Mouse (Mus musculus): Measurements from ENCODE around the gene Spire2. TPM values are rescaled to one million over a fixed set of nuclear protein-coding genes. Genes with fewer than 3 reads are reported as not detected.
A peak's percentile ranks its signal among the peaks of the same experiment; 100 is the strongest.

Spire2 gene
- total and polyA plus RNA-seq, 2 experiments from 2014 or later, result 25.4 to 34.0 TPM

GRCm38 (mm10) chr8:123342911-123343310 lies 10.4 kb downstream of the Spire2 start:
- Histone ChIP-seq H3K9me3 (ENCODE audit: low read length) (no peaks in the 10 kb centered on the region), H3K4me3 (ENCODE audit: low read length) (no peak overlapping the region), H3K27me3 (ENCODE audit: insufficient read depth, low read length) (no peaks in the 10 kb centered on the region), H3K36me3 (ENCODE audit: insufficient read depth, low read length) (peaks cover 3% of the 10 kb centered on the region; the same call in 1 of the 2 replicates), H3K4me2 (ENCODE audit: low read depth, low read length) (no peak overlapping the region), H3K4me1 (ENCODE audit: insufficient read depth, low read length) (no peaks in the 10 kb centered on the region), H3K9ac (replicated peaks; ENCODE audit: low read length) (no peak overlapping the region), H3K27ac (no peak overlapping the region)
- 84% methylated on average over 7 of the region's 7 CpGs for WGBS
- no peak for DNase-seq (ENCODE audit: low spot score)
- no peak for TF ChIP-seq CTCF (IDR thresholded peaks at IDR 0.05; ENCODE audit: low read depth)
- ATAC-seq, result no peak

DNA sequence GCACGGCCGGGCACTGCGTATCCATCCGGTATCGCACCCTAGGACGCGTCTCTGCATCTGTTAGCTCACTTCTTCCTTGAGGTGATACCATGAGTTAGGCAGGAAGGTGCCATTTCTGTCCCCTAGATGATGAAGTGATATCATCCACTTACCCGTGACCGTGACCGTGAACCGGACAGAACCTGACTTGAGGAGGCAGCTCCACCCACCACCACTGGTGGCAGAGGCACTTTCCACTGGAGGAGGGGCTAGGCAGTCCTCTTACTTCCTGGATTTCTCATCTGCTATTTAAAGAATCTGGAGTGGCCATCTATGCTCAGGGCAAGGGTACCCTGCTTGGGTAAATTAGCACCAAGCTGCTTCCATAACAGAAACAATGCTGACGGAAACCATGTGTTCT lies 10.9 kb downstream of the Spire2 start:
- no peaks in the 10 kb centered on the region for H3K9me3 ChIP-seq (ENCODE audit: low read length)
- no peak overlapping the region for H3K4me2 ChIP-seq (ENCODE audit: low read depth, low read length)

GRCm38 (mm10) chr8:123345135-123345534 lies 12.6 kb downstream of the Spire2 start:
- ATAC-seq (no peak), DNase-seq (ENCODE audit: low spot score) (no peak)
- Histone ChIP-seq H3K4me3 (ENCODE audit: low read length) (no peak overlapping the region), H3K27me3 (ENCODE audit: insufficient read depth, low read length) (no peaks in the 10 kb centered on the region), H3K4me1 (ENCODE audit: insufficient read depth, low read length) (no peaks in the 10 kb centered on the region), H3K36me3 (ENCODE audit: insufficient read depth, low read length) (peaks cover 5% of the 10 kb centered on the region; the same call in 1 of the 2 replicates), H3K27ac (no peak overlapping the region), H3K9me3 (ENCODE audit: low read length) (no peaks in the 10 kb centered on the region), H3K4me2 (ENCODE audit: low read depth, low read length) (no peak overlapping the region), H3K9ac (replicated peaks; ENCODE audit: low read length) (no peak overlapping the region)
- WGBS, result 86% methylated on average over 8 of the region's 8 CpGs
- TF ChIP-seq CTCF (IDR thresholded peaks at IDR 0.05; ENCODE audit: low read depth), result no peak

More for the DNA sequence above, 10.9 kb downstream of the Spire2 start:
- H3K4me3 ChIP-seq (ENCODE audit: low read length), result no peak overlapping the region
- no peaks in the 10 kb centered on the region for H3K4me1 ChIP-seq (ENCODE audit: insufficient read depth, low read length)
- peaks cover 5% of the 10 kb centered on the region; the same call in 1 of the 2 replicates for H3K36me3 ChIP-seq (ENCODE audit: insufficient read depth, low read length)
- no peak for TF ChIP-seq CTCF (IDR thresholded peaks at IDR 0.05; ENCODE audit: low read depth)
- no peak overlapping the region for H3K27ac ChIP-seq
- H3K9ac ChIP-seq (replicated peaks; ENCODE audit: low read length), result no peak overlapping the region
- 88% methylated on average over 12 of the region's 12 CpGs for WGBS
- ATAC-seq, result no peak
- DNase-seq (ENCODE audit: low spot score), result no peak
- no peaks in the 10 kb centered on the region for H3K27me3 ChIP-seq (ENCODE audit: insufficient read depth, low read length)

DNA sequence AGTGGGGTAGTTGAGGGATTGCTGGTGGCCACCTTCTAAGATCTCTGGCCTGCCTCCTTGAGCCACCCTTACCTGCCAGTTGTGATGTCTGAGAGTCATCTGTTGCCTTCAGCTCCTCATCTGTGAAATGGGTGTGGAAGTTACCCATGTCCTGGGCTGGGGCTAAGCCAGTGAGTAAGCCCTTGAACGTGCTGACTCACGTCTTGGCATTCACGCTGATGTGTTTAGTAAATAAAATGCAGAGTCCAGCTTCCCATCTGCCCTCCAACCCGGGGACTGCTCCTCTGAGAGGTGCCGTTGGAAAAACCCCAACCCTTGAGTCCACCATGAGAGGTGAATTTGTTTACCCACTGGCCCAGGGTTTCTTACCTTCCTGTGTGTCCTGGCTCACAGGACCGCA lies 13.3 kb downstream of the Spire2 start:
- DNase-seq (ENCODE audit: low spot score), result no peak
- H3K4me1 ChIP-seq (ENCODE audit: insufficient read depth, low read length), result no peaks in the 10 kb centered on the region
- H3K9ac ChIP-seq (replicated peaks; ENCODE audit: low read length), result no peak overlapping the region
- no peak overlapping the region for H3K4me3 ChIP-seq (ENCODE audit: low read length)
- peaks cover 5% of the 10 kb centered on the region; the same call in 1 of the 2 replicates for H3K36me3 ChIP-seq (ENCODE audit: insufficient read depth, low read length)
- ATAC-seq, result no peak
- H3K27me3 ChIP-seq (ENCODE audit: insufficient read depth, low read length), result no peaks in the 10 kb centered on the region
- H3K9me3 ChIP-seq (ENCODE audit: low read length), result no peaks in the 10 kb centered on the region
- WGBS, result 87% methylated on average over 6 of the region's 6 CpGs
- no peak overlapping the region for H3K27ac ChIP-seq
- TF ChIP-seq CTCF (IDR thresholded peaks at IDR 0.05; ENCODE audit: low read depth), result no peak
- no peak overlapping the region for H3K4me2 ChIP-seq (ENCODE audit: low read depth, low read length)

- ATAC-seq, result no peak
- Histone ChIP-seq H3K4me3 (ENCODE audit: low read length) (no peak overlapping the region), H3K9ac (replicated peaks; ENCODE audit: low read length) (no peak overlapping the region), H3K9me3 (ENCODE audit: low read length) (no peaks in the 10 kb centered on the region), H3K36me3 (ENCODE audit: insufficient read depth, low read length) (peaks cover 5% of the 10 kb centered on the region; the same call in 1 of the 2 replicates), H3K4me1 (ENCODE audit: insufficient read depth, low read length) (no peaks in the 10 kb centered on the region), H3K4me2 (ENCODE audit: low read depth, low read length) (no peak overlapping the region), H3K27ac (no peak overlapping the region), H3K27me3 (ENCODE audit: insufficient read depth, low read length) (no peaks in the 10 kb centered on the region)
- DNase-seq (ENCODE audit: low spot score), result no peak
- TF ChIP-seq CTCF (IDR thresholded peaks at IDR 0.05; ENCODE audit: low read depth), result no peak
- WGBS, result 77% methylated on average over 2 of the region's 2 CpGs
Measured at GRCm38 (mm10) chr8:123347293-123347692, 14.8 kb downstream of the Spire2 start.

DNA sequence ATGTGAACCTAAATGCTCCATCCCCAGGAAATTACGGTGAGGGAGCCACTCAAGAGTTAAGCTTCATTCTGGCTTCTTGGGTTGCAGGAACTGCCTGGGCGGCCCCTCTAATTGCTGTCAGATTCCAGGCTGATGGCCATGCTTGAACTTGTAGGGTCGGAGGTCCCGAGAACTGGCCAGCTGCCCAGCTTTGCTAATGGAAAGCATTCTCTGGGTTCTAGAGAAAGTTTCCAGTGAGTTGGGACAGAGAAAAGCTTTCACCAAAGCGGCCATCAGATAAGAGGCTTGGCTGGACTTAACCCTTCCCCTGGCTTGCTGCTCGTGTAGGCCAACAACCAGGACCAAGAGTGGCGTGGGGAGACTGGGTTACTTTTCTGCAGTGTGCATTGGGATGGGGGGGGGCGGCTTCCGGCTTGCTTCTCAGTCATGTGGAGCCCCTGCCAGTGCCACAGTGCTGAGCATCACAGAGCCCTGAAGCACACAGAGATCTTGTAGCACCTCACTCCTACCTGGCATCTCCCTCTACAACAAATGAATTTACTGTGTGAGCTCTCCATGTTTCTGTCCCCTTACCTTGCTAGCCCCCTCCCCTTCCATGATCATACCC lies 15.8 kb downstream of the Spire2 start:
- Histone ChIP-seq H3K27ac (no peak overlapping the region), H3K9me3 (ENCODE audit: low read length) (no peaks in the 10 kb centered on the region), H3K9ac (replicated peaks; ENCODE audit: low read length) (no peak overlapping the region), H3K4me1 (ENCODE audit: insufficient read depth, low read length) (no peaks in the 10 kb centered on the region), H3K4me3 (ENCODE audit: low read length) (no peak overlapping the region), H3K4me2 (ENCODE audit: low read depth, low read length) (no peak overlapping the region), H3K27me3 (ENCODE audit: insufficient read depth, low read length) (no peaks in the 10 kb centered on the region), H3K36me3 (ENCODE audit: insufficient read depth, low read length) (peaks cover 5% of the 10 kb centered on the region; the same call in 1 of the 2 replicates)
- DNase-seq (ENCODE audit: low spot score) (peak; percentile 60), ATAC-seq (peak; percentile 47; the same call in 1 of the 2 replicates)
- 50% methylated on average over 9 of the region's 9 CpGs for WGBS
- no peak for TF ChIP-seq CTCF (IDR thresholded peaks at IDR 0.05; ENCODE audit: low read depth)

DNA sequence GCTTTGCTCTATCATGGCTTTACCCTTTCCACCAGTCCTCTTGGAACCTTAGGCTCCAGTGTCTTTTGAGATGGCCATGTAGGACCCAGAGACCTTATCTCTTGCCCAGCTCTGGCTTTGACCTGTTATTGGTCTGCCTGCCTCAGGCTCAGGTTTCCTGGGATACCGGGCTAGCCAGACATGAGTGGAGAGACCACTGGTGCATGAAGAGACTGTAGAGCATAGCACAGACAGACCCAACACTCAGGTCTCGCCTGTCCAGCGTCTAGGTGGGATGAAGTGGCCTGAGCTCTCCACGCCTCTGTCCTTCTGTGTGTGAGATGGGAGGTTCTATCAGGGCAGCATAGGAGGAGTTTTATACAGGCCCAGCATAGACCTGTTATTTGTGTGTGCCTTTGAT lies 16.6 kb downstream of the Spire2 start:
- DNase-seq (ENCODE audit: low spot score) (no peak), ATAC-seq (no peak)
- no peak overlapping the region for H3K4me2 ChIP-seq (ENCODE audit: low read depth, low read length)
- TF ChIP-seq CTCF (IDR thresholded peaks at IDR 0.05; ENCODE audit: low read depth), result no peak
- no peaks in the 10 kb centered on the region for H3K27me3 ChIP-seq (ENCODE audit: insufficient read depth, low read length)
- WGBS, result 81% methylated on average over 4 of the region's 4 CpGs
- peaks cover 5% of the 10 kb centered on the region; the same call in 1 of the 2 replicates for H3K36me3 ChIP-seq (ENCODE audit: insufficient read depth, low read length)
- no peak overlapping the region for H3K27ac ChIP-seq
- no peaks in the 10 kb centered on the region for H3K4me1 ChIP-seq (ENCODE audit: insufficient read depth, low read length)
- no peaks in the 10 kb centered on the region for H3K9me3 ChIP-seq (ENCODE audit: low read length)
- H3K4me3 ChIP-seq (ENCODE audit: low read length), result no peak overlapping the region
- no peak overlapping the region for H3K9ac ChIP-seq (replicated peaks; ENCODE audit: low read length)
